Mouse (Mus musculus) lung, postnatal 0 days (tissue): Measurements from ENCODE around the gene Rbpj. TPM values are rescaled to one million over a fixed set of nuclear protein-coding genes. Genes with fewer than 3 reads are reported as not detected.

Source experiments
- ATAC-seq: fragments of 200-750 bp; cut with Nextera tagmentation; 2 replicates; pipeline ENCODE4 v1.8.0; 2017; ENCODE audit warnings: moderate library complexity
- DNase-seq: peaks from one replicate; pipeline ENCODE4 v3.0.0-alpha.2; 2016; ENCODE audit warnings: low spot score
- H3K27ac ChIP-seq: fragments of 300-500 bp; sonication (generic); 2 replicates; pipeline ENCODE4 v1.5.1; 2014; ENCODE audit warnings: antibody characterized with exemption, mild to moderate bottlenecking, low read length, mixed read lengths
- H3K27me3 ChIP-seq: fragments of 300-500 bp; sonication (generic); replicated peaks from 2 replicates; pipeline ENCODE4 v1.6.1; 2014; ENCODE audit warnings: low read length, mixed read lengths; ENCODE audit not compliant: insufficient read depth
- H3K36me3 ChIP-seq: fragments of 300-500 bp; sonication (generic); 2 replicates; pipeline ENCODE4 v1.6.1; 2014; ENCODE audit warnings: low read length, mixed read lengths; ENCODE audit not compliant: insufficient read depth
- H3K4me1 ChIP-seq: fragments of 300-500 bp; sonication (generic); 2 replicates; pipeline ENCODE4 v1.6.1; 2014; ENCODE audit warnings: antibody characterized with exemption, low read depth, low read length, mixed read lengths; ENCODE audit not compliant: insufficient read depth
- H3K4me2 ChIP-seq: fragments of 300-500 bp; sonication (generic); replicated peaks from 2 replicates; pipeline ENCODE4 v1.6.1; 2014; ENCODE audit warnings: low read depth, mild to moderate bottlenecking, low read length, moderate library complexity, mixed read lengths
- H3K4me3 ChIP-seq: fragments of 300-500 bp; sonication (generic); 2 replicates; pipeline ENCODE4 v1.5.1; 2014; ENCODE audit warnings: low read depth, low read length
- H3K9ac ChIP-seq: fragments of 300-500 bp; sonication (generic); replicated peaks from 2 replicates; pipeline ENCODE4 v1.6.1; 2014; ENCODE audit warnings: low read depth, mild to moderate bottlenecking
- H3K9me3 ChIP-seq: fragments of 300-500 bp; sonication (generic); 2 replicates; pipeline ENCODE4 v1.6.1; 2016; ENCODE audit warnings: low read length, mixed read lengths
- CTCF ChIP-seq: IDR thresholded peaks from 2 replicates; pipeline ENCODE4 v1.5.1; 2016; ENCODE audit warnings: antibody characterized with exemption, mild to moderate bottlenecking
- EP300 ChIP-seq: IDR thresholded peaks from 2 replicates; pipeline ENCODE4 v1.6.1; 2016; ENCODE audit warnings: antibody characterized with exemption, mild to moderate bottlenecking, control low read depth
- WGBS: fragments of 180-500 bp; shearing (Covaris S2); extraction: QIAGEN DNeasy Blood & Tissue Kit; methylation state at CpG from one replicate; pipeline ENCODE4 v1.1.7; 2014; 5-methylcytosine and 5-hydroxymethylcytosine counted together
- polyA plus RNA-seq: library from polyadenylated mRNA; unstranded; fragments of >200 nt; fragmentation: Nextera tagmentation; extraction: Ambion mirVana; gene quantifications from 2 replicates; pipeline ENCODE4 v1.2.1, GENCODE M21; 2015

Rbpj gene
- polyA plus RNA-seq, 1 experiment from 2014 or later: 22.7 TPM

- TF ChIP-seq EP300: no peak
- no peak for TF ChIP-seq CTCF
- 68% methylated on average over 6 of the region's 6 CpGs for WGBS
- ATAC-seq: no peak
- Histone ChIP-seq H3K27ac (no peak overlapping the region), H3K36me3 (no peaks in the 10 kb centered on the region), H3K4me3 (no peak overlapping the region), H3K4me2 (no peak overlapping the region), H3K9ac (no peak overlapping the region), H3K9me3 (no peaks in the 10 kb centered on the region), H3K27me3 (no peaks in the 10 kb centered on the region), H3K4me1 (no peaks in the 10 kb centered on the region; the same call in 1 of the 2 replicates)
- no peak for DNase-seq
These were observed 13.2 kb downstream of the Rbpj start for GRCm38 (mm10) chr5:53479161-53479560.

GRCm38 (mm10) chr5:53479891-53480290 is 13.9 kb downstream of the Rbpj start:
- Histone ChIP-seq H3K4me2 (no peak overlapping the region), H3K9ac (no peak overlapping the region), H3K36me3 (no peaks in the 10 kb centered on the region), H3K4me3 (no peak overlapping the region), H3K4me1 (no peaks in the 10 kb centered on the region; the same call in 1 of the 2 replicates), H3K27ac (no peak overlapping the region), H3K9me3 (no peaks in the 10 kb centered on the region), H3K27me3 (no peaks in the 10 kb centered on the region)
- TF ChIP-seq EP300 (no peak), CTCF (no peak)
- DNase-seq: no peak
- 76% methylated on average over 5 of the region's 5 CpGs for WGBS
- ATAC-seq: no peak

- 62% methylated on average over 2 of the region's 2 CpGs for WGBS
- Histone ChIP-seq H3K4me3 (no peak overlapping the region), H3K27ac (no peak overlapping the region), H3K9me3 (no peaks in the 10 kb centered on the region), H3K36me3 (no peaks in the 10 kb centered on the region), H3K9ac (no peak overlapping the region), H3K4me1 (no peaks in the 10 kb centered on the region; the same call in 1 of the 2 replicates), H3K4me2 (no peak overlapping the region), H3K27me3 (no peaks in the 10 kb centered on the region)
- TF ChIP-seq EP300 (no peak), CTCF (no peak)
- ATAC-seq (peak; percentile 41; the same call in 1 of the 2 replicates), DNase-seq (peak; percentile 55)
These were observed 15.1 kb downstream of the Rbpj start for GRCm38 (mm10) chr5:53481021-53481420.

GRCm38 (mm10) chr5:53485069-53485628 is 19.2 kb downstream of the Rbpj start:
- H3K9ac ChIP-seq: no peak overlapping the region
- H3K4me3 ChIP-seq: no peak overlapping the region
- H3K36me3 ChIP-seq: no peaks in the 10 kb centered on the region
- WGBS: 62% methylated on average over 6 of the region's 6 CpGs
- TF ChIP-seq CTCF (no peak), EP300 (no peak)
- DNase-seq (peak; percentile 57), ATAC-seq (peak; percentile 48)
- H3K27ac ChIP-seq: no peak overlapping the region
- H3K27me3 ChIP-seq: no peaks in the 10 kb centered on the region
- H3K4me1 ChIP-seq: no peaks in the 10 kb centered on the region; the same call in 1 of the 2 replicates
- no peak overlapping the region for H3K4me2 ChIP-seq
- H3K9me3 ChIP-seq: no peaks in the 10 kb centered on the region

GRCm38 (mm10) chr5:53485934-53486475 is 20.1 kb downstream of the Rbpj start:
- Histone ChIP-seq H3K4me3 (no peak overlapping the region), H3K4me1 (no peaks in the 10 kb centered on the region; the same call in 1 of the 2 replicates), H3K4me2 (no peak overlapping the region), H3K9me3 (no peaks in the 10 kb centered on the region), H3K36me3 (no peaks in the 10 kb centered on the region), H3K27ac (no peak overlapping the region), H3K9ac (no peak overlapping the region), H3K27me3 (no peaks in the 10 kb centered on the region)
- TF ChIP-seq EP300 (no peak), CTCF (no peak)
- 42% methylated on average over 9 of the region's 9 CpGs for WGBS
- DNase-seq: peak; percentile 10
- 0 out of 2 replicates have a peak, but pooled peaks have one; percentile 10 for ATAC-seq

- no peak overlapping the region for H3K4me2 ChIP-seq
- no peak overlapping the region for H3K27ac ChIP-seq
- 49% methylated on average over 11 of the region's 11 CpGs for WGBS
- no peak overlapping the region for H3K4me3 ChIP-seq
- H3K9me3 ChIP-seq: no peaks in the 10 kb centered on the region
- no peak overlapping the region for H3K9ac ChIP-seq
- H3K27me3 ChIP-seq: no peaks in the 10 kb centered on the region
- DNase-seq (no peak), ATAC-seq (no peak)
- TF ChIP-seq CTCF (no peak), EP300 (no peak)
- H3K4me1 ChIP-seq: no peaks in the 10 kb centered on the region
- H3K36me3 ChIP-seq: no peaks in the 10 kb centered on the region
These were observed 21.1 kb downstream of the Rbpj start for GRCm38 (mm10) chr5:53486966-53487592.
